Mouse (Mus musculus) heart, embryonic 15.5 days (tissue): Measurements from ENCODE around the gene Sept6. TPM values are rescaled to one million over a fixed set of nuclear protein-coding genes. Genes with fewer than 3 reads are reported as not detected.

Source experiments
- ATAC-seq: fragments of 200-750 bp; cut with Nextera tagmentation; replicated peaks from 2 replicates; pipeline ENCODE4 v1.8.0; 2017; ENCODE audit warnings: low read depth, moderate TSS enrichment; ENCODE audit not compliant: insufficient number of reproducible peaks, insufficient read depth, low FRiP score
- H3K27ac ChIP-seq: fragments of 300-500 bp; sonication (generic); 2 replicates; pipeline ENCODE4 v1.5.1; 2015; ENCODE audit warnings: mild to moderate bottlenecking, inconsistent platforms
- H3K27me3 ChIP-seq: fragments of 300-500 bp; sonication (generic); 2 replicates; pipeline ENCODE4 v1.6.1; 2015; ENCODE audit warnings: inconsistent platforms
- H3K36me3 ChIP-seq: fragments of 300-500 bp; sonication (generic); 2 replicates; pipeline ENCODE4 v1.6.1; 2015; ENCODE audit warnings: mild to moderate bottlenecking, inconsistent platforms
- H3K4me1 ChIP-seq: fragments of 300-500 bp; sonication (generic); replicated peaks from 2 replicates; pipeline ENCODE4 v1.6.1; 2015; ENCODE audit warnings: inconsistent platforms
- H3K4me2 ChIP-seq: fragments of 300-500 bp; sonication (generic); 2 replicates; pipeline ENCODE4 v1.6.1; 2015; ENCODE audit warnings: inconsistent platforms, mild to moderate bottlenecking, moderate library complexity
- H3K4me3 ChIP-seq: fragments of 300-500 bp; sonication (generic); 2 replicates; pipeline ENCODE4 v1.5.1; 2015; ENCODE audit warnings: mild to moderate bottlenecking, inconsistent platforms
- H3K9ac ChIP-seq: fragments of 300-500 bp; sonication (generic); 2 replicates; pipeline ENCODE4 v1.6.1; 2015; ENCODE audit warnings: mild to moderate bottlenecking, inconsistent platforms
- H3K9me3 ChIP-seq: fragments of 300-500 bp; sonication (generic); replicated peaks from 2 replicates; pipeline ENCODE4 v1.6.1; 2016; ENCODE audit warnings: inconsistent platforms
- WGBS: fragments of 180-500 bp; shearing (Covaris S2); methylation state at CpG from one replicate; pipeline ENCODE4 v1.1.7; 2015; ENCODE audit warnings: mixed read lengths; 5-methylcytosine and 5-hydroxymethylcytosine counted together
- polyA plus RNA-seq: library from polyadenylated mRNA; unstranded; fragments of >200 nt; fragmentation: Nextera tagmentation; extraction: Ambion mirVana; gene quantifications from 2 replicates; pipeline ENCODE4 v1.2.1, GENCODE M21; 2015

The Sept6 gene
- polyA plus RNA-seq, 1 experiment from 2014 or later: 46.1 TPM

- Histone ChIP-seq H3K4me2 (peak overlapping the region; percentile 56), H3K9me3 (no peaks in the 10 kb centered on the region), H3K4me3 (peak overlapping the region; percentile 54), H3K27ac (peak overlapping the region; percentile 73), H3K4me1 (no peaks in the 10 kb centered on the region; the same call in 1 of the 2 replicates), H3K27me3 (no peaks in the 10 kb centered on the region), H3K36me3 (no peaks in the 10 kb centered on the region), H3K9ac (peak overlapping the region; percentile 50)
- 6% methylated on average over 43 of the region's 44 CpGs for WGBS
- peak; percentile 73 for ATAC-seq
Observed at GRCm38 (mm10) chrX:36863766-36864608, 127.6 kb downstream of the Sept6 start.

Other genes with a start within 250 kb of the Sept6 start
- 3.4 and 3.5 TPM in 2 replicates for gene Slc25a43, start 248.1 kb downstream of the Sept6 start, polyA plus RNA-seq
- gene Slc25a5, start 196.1 kb downstream of the Sept6 start, polyA plus RNA-seq: 962 and 1,080 TPM in 2 replicates
- 115 and 130 TPM in 2 replicates for gene Ube2a, start 117.9 kb downstream of the Sept6 start, polyA plus RNA-seq
- 16.6 and 19.0 TPM in 2 replicates for gene C330007P06Rik, start 117.7 kb downstream of the Sept6 start, polyA plus RNA-seq
- gene Nkrf, start 88.9 kb downstream of the Sept6 start, polyA plus RNA-seq: 0.55 and 0.60 TPM in 2 replicates
- gene Sowahd, start 57.1 kb upstream of the Sept6 start, polyA plus RNA-seq: 0.10 and 0.20 TPM in 2 replicates
- 272 and 406 TPM in 2 replicates for gene Rpl39, start 93.6 kb upstream of the Sept6 start, polyA plus RNA-seq
- 13.9 and 14.1 TPM in 2 replicates for gene Upf3b, start 118.5 kb upstream of the Sept6 start, polyA plus RNA-seq
- 10.8 and 11.3 TPM in 2 replicates for gene Nkap, start 135.0 kb upstream of the Sept6 start, polyA plus RNA-seq
- 0.09 TPM in 1 of 2 replicates, not detected in the other for gene Akap14, start 177.0 kb upstream of the Sept6 start, polyA plus RNA-seq
- 695 and 864 TPM in 2 replicates for gene Ndufa1, start 199.4 kb upstream of the Sept6 start, polyA plus RNA-seq
- gene Rnf113a1, start 199.5 kb upstream of the Sept6 start, polyA plus RNA-seq: 5.4 and 6.0 TPM in 2 replicates
- not detected in 2 replicates for gene Gm9, start 219.2 kb upstream of the Sept6 start, polyA plus RNA-seq
- gene Rhox1, start 230.5 kb upstream of the Sept6 start, polyA plus RNA-seq: not detected in 2 replicates